In genomic region chrX:48082364-48082763, GRCm38 (mm10) we compare ENCODE assay signal across 23 mouse cellular contexts. TPM values are rescaled to one million over a fixed set of nuclear protein-coding genes. Genes with fewer than 3 reads are reported as not detected.
DNase-seq lines count a peak whose midpoint lies in the region; ATAC-seq lines count a peak whose summit lies in the region.
"Had no signal": no experiment of that assay in that cellular context is flagged by ENCODE, and none has a peak within 500 bp of the region (broad histone marks: within the 10 kb centered on the region; RNA-seq: fewer than 3 reads in every experiment).

No protein-coding gene starts in this region.

- peak; percentile 35 for DNase-seq in adrenal gland, adult 2 months
- DNase-seq in adrenal gland, postnatal 25 days: no peak
- DNase-seq in gastrocnemius, postnatal 10 days: peak; percentile 10
- no peak for DNase-seq in gastrocnemius, postnatal 25 days
- DNase-seq in ovary, postnatal 36 days (ENCODE audit: low spot score): peak; percentile 41
- no peak for DNase-seq in ovary, postnatal 14 days (ENCODE audit: low spot score)
- DNase-seq in adipocyte (ENCODE audit: low spot score): peak; percentile 18
- DNase-seq: cerebellum, adult 18-20 months; heart, postnatal 10 days; kidney, adult 2 months; layer of hippocampus, adult 9-11 months; liver, embryonic 13.5 days; lung, adult 18-20 months; lung, postnatal 10 days; midbrain, embryonic 14.5 days; retina, postnatal 1 day; right cerebral cortex, postnatal 14 days; thymus, adult 18-20 months; thymus, postnatal 25 days had no signal

- ATAC-seq in erythroid progenitor cell, adult 5-6 weeks (replicated peaks; ENCODE audit: low FRiP score, poor library complexity, severe bottlenecking): no peak
- ATAC-seq: CD4-positive, CD25-positive, alpha-beta regulatory T cell, adult 4 months; forebrain, embryonic 14.5 days had no signal

RNA-seq across cellular contexts. Expression of gene Xpnpep2, which starts 26.2 kb away (rescaled TPM):
- 1 to 10 TPM; 1.4 to 1.6 TPM for total RNA-seq in adrenal gland, adult 2 months (2021)
- 0.59 and 1.1 TPM in 2 replicates for polyA plus RNA-seq in adrenal gland, adult 2 months (2012; rRNA removed)
- total RNA-seq in adrenal gland, postnatal 25 days (2021): 0.76 and 1.3 TPM in 2 replicates
- total RNA-seq in gastrocnemius, postnatal 10 days (2021): 1 to 10 TPM; 2.2 to 3.2 TPM
- total RNA-seq in gastrocnemius, postnatal 25 days (2021): 1 to 10 TPM in 1 of 2 experiments, under 1 TPM in 1; 0.41 to 1.0 TPM
- not detected in 2 replicates for total RNA-seq in erythroid progenitor cell, adult 5-6 weeks (2015; ENCODE audit: low replicate concordance)
- total RNA-seq in erythroid progenitor cell, adult 5-6 weeks (2017; ENCODE audit: low replicate concordance): not detected in 2 replicates
- total RNA-seq: common myeloid progenitor, adult 5-6 weeks had no signal

RNA-seq across cellular contexts. Expression of gene Apln, which starts 47.7 kb away (rescaled TPM):
- 1 to 10 TPM; 1.6 to 5.0 TPM for total RNA-seq in adrenal gland, adult 2 months (2021)
- polyA plus RNA-seq in adrenal gland, adult 2 months (2012; rRNA removed): 3.1 and 8.3 TPM in 2 replicates
- total RNA-seq in adrenal gland, postnatal 25 days (2021): 2.6 and 2.7 TPM in 2 replicates
- 10 to 100 TPM; 26.9 to 30.4 TPM for total RNA-seq in gastrocnemius, postnatal 10 days (2021)
- total RNA-seq in gastrocnemius, postnatal 25 days (2021): 1 to 10 TPM; 2.6 to 4.5 TPM
- not detected in 2 replicates for total RNA-seq in erythroid progenitor cell, adult 5-6 weeks (2015; ENCODE audit: low replicate concordance)
- total RNA-seq in erythroid progenitor cell, adult 5-6 weeks (2017; ENCODE audit: low replicate concordance): not detected in 2 replicates

Comparison
In these comparisons a context has a peak if more than half of its experiments do, and no peak if none do; other contexts are left out.
1. DNase-seq: peak in adrenal gland, adult 2 months (single experiment), gastrocnemius, postnatal 10 days (single experiment), ovary, postnatal 36 days (single experiment) and adipocyte (single experiment); none in adrenal gland, postnatal 25 days (single experiment), gastrocnemius, postnatal 25 days (single experiment) and ovary, postnatal 14 days (single experiment).